Mouse (Mus musculus) heart, embryonic 10.5 days (tissue): ENCODE data around the gene Zfp317. TPM values are rescaled to one million over a fixed set of nuclear protein-coding genes. Genes with fewer than 3 reads are reported as not detected.
"Not testable (repeated sequence)": the region's sequence is repeated elsewhere in the genome, so short reads cannot be mapped to it uniquely, and the experiment has no call there.

Experiments
- DNase-seq: peaks from one replicate; pipeline ENCODE4 v3.0.0-alpha.2; 2017; ENCODE audit warnings: low spot score
- H3K27ac ChIP-seq: fragments of 300-500 bp; sonication (generic); 2 replicates; pipeline ENCODE4 v1.5.1; 2016; ENCODE audit warnings: mild to moderate bottlenecking
- H3K27me3 ChIP-seq: fragments of 300-500 bp; sonication (generic); 2 replicates; pipeline ENCODE4 v1.6.1; 2016; ENCODE audit warnings: mild to moderate bottlenecking; ENCODE audit not compliant: poor library complexity, insufficient read depth, severe bottlenecking
- H3K36me3 ChIP-seq: fragments of 300-500 bp; sonication (generic); 2 replicates; pipeline ENCODE4 v1.6.1; 2016; ENCODE audit warnings: mild to moderate bottlenecking, moderate library complexity
- H3K4me1 ChIP-seq: fragments of 300-500 bp; sonication (generic); 2 replicates; pipeline ENCODE4 v1.6.1; 2016; ENCODE audit warnings: mild to moderate bottlenecking
- H3K4me3 ChIP-seq: fragments of 300-500 bp; sonication (generic); 2 replicates; pipeline ENCODE4 v1.5.1; 2016; ENCODE audit warnings: mild to moderate bottlenecking, moderate library complexity
- H3K9me3 ChIP-seq: fragments of 300-500 bp; sonication (generic); 2 replicates; pipeline ENCODE4 v1.6.1; 2016; ENCODE audit warnings: mild to moderate bottlenecking, moderate library complexity
- WGBS: fragments of 180-500 bp; shearing (Covaris S2); methylation state at CpG from one replicate; pipeline ENCODE4 v1.1.7; 2016; 5-methylcytosine and 5-hydroxymethylcytosine counted together
- polyA plus RNA-seq: library from polyadenylated mRNA; unstranded; fragments of >200 nt; fragmentation: Nextera tagmentation; extraction: Ambion mirVana; gene quantifications from 2 replicates; pipeline ENCODE4 v1.2.1, GENCODE M21; 2016

Zfp317 gene
- polyA plus RNA-seq, result 23.6 and 23.8 TPM in 2 replicates

GRCm38 (mm10) chr9:19621843-19622822, at the start of gene Zfp317:
Zfp317 (plus strand) TSS chr9:19622102.
- Histone ChIP-seq H3K27ac (peak within 1 kb of the TSS; percentile 90), H3K4me1 (no peaks in the 10 kb centered on the region), H3K9me3 (no peaks in the 10 kb centered on the region), H3K4me3 (peak within 1 kb of the TSS; percentile 69), H3K36me3 (peaks cover 14% of the 10 kb centered on the region; the same call in 1 of the 2 replicates), H3K27me3 (no peaks in the 10 kb centered on the region)
- DNase-seq, result peak; percentile 97
- 3% methylated on average over 35 of the region's 35 CpGs for WGBS

GRCm38 (mm10) chr9:19582317-19582716, 39.6 kb upstream of the Zfp317 start, which contains the start of gene Olfr855:
Olfr855 (plus strand) TSS chr9:19582617.
- no peak within 1 kb of the TSS for H3K27ac ChIP-seq
- DNase-seq, result no peak

DNA sequence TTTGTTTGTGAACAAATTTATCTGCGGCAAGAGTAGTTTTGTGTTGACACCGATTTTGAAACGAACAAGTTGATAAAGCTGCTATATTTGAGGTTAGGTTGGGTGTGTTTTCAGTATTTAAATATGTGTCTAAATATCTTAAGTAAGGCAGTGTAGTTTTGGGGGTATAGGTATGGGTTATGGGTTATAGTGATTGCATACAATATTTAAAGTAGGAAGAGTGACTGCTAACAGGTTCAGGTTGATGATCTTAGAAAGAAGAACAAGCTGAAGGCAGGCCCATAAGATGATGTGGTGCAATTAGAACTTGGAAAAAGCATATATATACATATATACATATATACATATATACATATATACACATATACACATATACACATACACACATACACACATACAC, 605 bp upstream of the Zfp317 start:
- H3K4me1 ChIP-seq, result no peaks in the 10 kb centered on the region
- H3K4me3 ChIP-seq, result no peak overlapping the region
- 94% methylated on average over 3 of the region's 3 CpGs for WGBS
- DNase-seq, result no peak
- no peak overlapping the region for H3K27ac ChIP-seq
- H3K36me3 ChIP-seq, result peaks cover 12% of the 10 kb centered on the region; the same call in 1 of the 2 replicates
- no peaks in the 10 kb centered on the region for H3K9me3 ChIP-seq
- H3K27me3 ChIP-seq, result no peaks in the 10 kb centered on the region

More at GRCm38 (mm10) chr9:19582317-19582716, 39.6 kb upstream of the Zfp317 start, which contains the start of gene Olfr855:
- H3K27me3 ChIP-seq, result no peaks in the 10 kb centered on the region
- H3K4me3 ChIP-seq, result no peak within 1 kb of the TSS
- H3K9me3 ChIP-seq, result peaks cover 2% of the 10 kb centered on the region; the same call in 1 of the 2 replicates
- no peaks in the 10 kb centered on the region for H3K4me1 ChIP-seq
- H3K36me3 ChIP-seq, result no peaks in the 10 kb centered on the region

GRCm38 (mm10) chr9:19629574-19629973, 7.7 kb downstream of the Zfp317 start:
- H3K4me3 ChIP-seq, result no peak overlapping the region
- no peaks in the 10 kb centered on the region for H3K27me3 ChIP-seq
- H3K36me3 ChIP-seq, result peaks cover 35% of the 10 kb centered on the region
- no peaks in the 10 kb centered on the region for H3K9me3 ChIP-seq
- DNase-seq, result no peak
- no peak overlapping the region for H3K27ac ChIP-seq
- H3K4me1 ChIP-seq, result no peaks in the 10 kb centered on the region

- Histone ChIP-seq H3K9me3 (no peaks in the 10 kb centered on the region), H3K27me3 (no peaks in the 10 kb centered on the region), H3K4me1 (no peaks in the 10 kb centered on the region), H3K36me3 (peaks cover 79% of the 10 kb centered on the region), H3K27ac (no peak overlapping the region), H3K4me3 (no peak overlapping the region)
- DNase-seq, result no peak
- WGBS, result 89% methylated on average over 3 of the region's 3 CpGs
Measured at GRCm38 (mm10) chr9:19645193-19645592, 23.3 kb downstream of the Zfp317 start.

DNA sequence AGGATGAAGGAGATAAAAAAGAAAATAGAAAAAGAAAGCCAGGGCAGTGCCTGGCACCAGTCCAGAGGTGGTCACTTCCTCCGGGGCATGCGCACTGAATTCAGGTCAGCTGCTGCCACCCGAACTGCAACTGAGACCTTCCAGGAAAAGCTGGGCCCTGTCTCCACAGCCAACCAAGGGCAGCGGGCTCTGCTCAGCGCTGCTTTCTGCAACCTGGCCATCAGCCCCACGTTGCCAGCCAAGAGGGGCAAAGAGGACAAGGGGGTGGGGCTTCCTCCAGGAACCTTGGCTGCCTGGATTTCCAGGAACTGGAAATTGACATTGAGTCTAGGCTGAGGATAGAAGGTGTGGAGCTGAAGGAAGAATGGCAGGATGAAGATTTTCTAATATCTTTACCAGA, 68.4 kb downstream of the Zfp317 start:
- WGBS, result 85% methylated on average over 6 of the region's 6 CpGs
- H3K4me3 ChIP-seq, result no peak overlapping the region
- no peak overlapping the region for H3K27ac ChIP-seq
- H3K36me3 ChIP-seq, result no peaks in the 10 kb centered on the region
- no peaks in the 10 kb centered on the region for H3K4me1 ChIP-seq
- H3K27me3 ChIP-seq, result no peaks in the 10 kb centered on the region
- H3K9me3 ChIP-seq, result peaks cover 8% of the 10 kb centered on the region; the same call in 1 of the 2 replicates
- no peak for DNase-seq

DNA sequence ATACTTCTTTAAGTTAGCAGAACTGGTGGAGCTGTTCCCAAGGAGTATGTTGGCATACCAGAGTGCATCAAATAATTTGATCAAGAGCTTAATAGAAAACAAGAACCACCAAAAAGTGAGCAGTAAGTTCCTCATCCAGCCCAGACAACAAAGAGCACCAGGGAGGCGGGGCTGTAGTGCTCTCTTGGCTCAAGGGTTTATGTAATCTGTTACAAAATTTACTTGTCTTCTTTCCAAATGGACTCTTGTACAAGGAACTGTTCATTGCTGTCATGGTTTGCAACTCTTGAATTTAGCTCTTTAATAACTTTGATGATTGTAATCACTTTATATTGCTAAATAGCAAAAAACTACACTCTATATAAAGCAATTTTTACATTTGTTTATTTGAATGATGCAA, 69.5 kb downstream of the Zfp317 start:
- no peaks in the 10 kb centered on the region for H3K27me3 ChIP-seq
- H3K4me3 ChIP-seq, result no peak overlapping the region
- no peaks in the 10 kb centered on the region for H3K4me1 ChIP-seq
- H3K9me3 ChIP-seq, result peaks cover 8% of the 10 kb centered on the region; the same call in 1 of the 2 replicates
- no peaks in the 10 kb centered on the region for H3K36me3 ChIP-seq
- no peak for DNase-seq
- no peak overlapping the region for H3K27ac ChIP-seq
- WGBS, result 78% methylated on average over 1 of the region's 1 CpGs

GRCm38 (mm10) chr9:19692430-19692829, 70.5 kb downstream of the Zfp317 start:
- WGBS, result 74% methylated on average over 2 of the region's 2 CpGs
- Histone ChIP-seq H3K9me3 (peaks cover 8% of the 10 kb centered on the region; the same call in 1 of the 2 replicates), H3K27ac (no peak overlapping the region), H3K4me3 (no peak overlapping the region), H3K27me3 (no peaks in the 10 kb centered on the region), H3K36me3 (no peaks in the 10 kb centered on the region), H3K4me1 (no peaks in the 10 kb centered on the region)
- DNase-seq, result no peak

DNA sequence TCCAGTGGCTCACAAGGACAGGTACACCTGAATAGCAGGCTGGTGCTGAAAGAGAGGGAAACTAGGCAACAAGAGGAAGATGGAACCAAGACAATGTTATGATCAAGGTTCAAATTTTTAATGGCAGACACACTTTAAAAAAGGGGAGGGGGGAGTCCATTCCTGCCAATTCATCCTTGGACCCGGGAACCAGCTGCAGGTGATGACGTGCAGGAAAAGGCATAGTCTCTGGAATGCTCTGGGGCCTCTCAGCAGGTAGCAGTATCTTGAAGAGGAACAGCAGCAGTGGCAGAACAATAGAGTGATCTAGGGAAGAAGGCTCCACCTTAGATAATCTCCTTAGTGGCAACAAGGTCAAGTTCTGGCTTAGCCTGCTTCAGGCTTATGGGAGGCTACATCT, 72.4 kb downstream of the Zfp317 start:
- not testable (repeated sequence) for H3K36me3 ChIP-seq, H3K27me3 ChIP-seq, H3K4me3 ChIP-seq, H3K27ac ChIP-seq, DNase-seq, H3K9me3 ChIP-seq, H3K4me1 ChIP-seq
- 48% methylated on average over 2 of the region's 2 CpGs for WGBS

DNA sequence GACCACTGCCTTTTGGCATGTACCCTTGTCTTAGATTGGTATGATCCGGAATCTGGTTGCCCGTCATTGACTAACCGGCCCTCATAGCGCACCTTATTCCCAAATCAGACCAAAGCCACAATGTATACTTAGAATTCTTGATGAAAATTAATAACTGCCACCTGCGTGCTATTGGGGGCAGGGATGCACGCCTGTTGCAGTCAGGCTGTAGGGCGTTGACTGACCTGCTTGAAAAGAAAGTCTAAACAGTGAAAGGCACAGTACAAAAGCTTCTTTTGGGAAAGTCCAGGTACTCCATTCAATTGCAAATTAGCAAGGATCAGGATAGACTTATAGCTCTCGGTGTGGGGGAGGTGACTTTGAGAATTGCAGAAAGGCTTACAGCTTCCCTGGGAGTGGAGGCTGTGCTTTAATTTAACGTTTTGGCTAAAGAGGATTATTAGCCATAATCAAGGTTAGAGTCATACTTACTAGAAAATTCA, 73.0 kb downstream of the Zfp317 start:
- DNase-seq, H3K9me3 ChIP-seq, H3K4me1 ChIP-seq, H3K27ac ChIP-seq, H3K4me3 ChIP-seq, H3K36me3 ChIP-seq, H3K27me3 ChIP-seq: not testable (repeated sequence)
- 71% methylated on average over 9 of the region's 9 CpGs for WGBS

Other genes with a start within 250 kb of the Zfp317 start
- gene Olfr847, start 243.4 kb upstream of the Zfp317 start, polyA plus RNA-seq, result not detected in 2 replicates
- gene Olfr849, start 181.8 kb upstream of the Zfp317 start, polyA plus RNA-seq, result not detected in 2 replicates
- not detected in 2 replicates for gene Olfr850, start 143.9 kb upstream of the Zfp317 start, polyA plus RNA-seq
- not detected in 2 replicates for gene Olfr851, start 128.8 kb upstream of the Zfp317 start, polyA plus RNA-seq
- gene Olfr853, start 81.0 kb upstream of the Zfp317 start, polyA plus RNA-seq, result not detected in 2 replicates
- not detected in 2 replicates for gene Olfr854, start 54.7 kb upstream of the Zfp317 start, polyA plus RNA-seq
- gene Olfr855, start 39.5 kb upstream of the Zfp317 start, polyA plus RNA-seq, result not detected in 2 replicates
- not detected in 2 replicates for gene Olfr857, start 87.3 kb downstream of the Zfp317 start, polyA plus RNA-seq
- not detected in 2 replicates for gene Olfr58, start 158.2 kb downstream of the Zfp317 start, polyA plus RNA-seq
- not detected in 2 replicates for gene Olfr859, start 182.8 kb downstream of the Zfp317 start, polyA plus RNA-seq
- gene Olfr860, start 227.6 kb downstream of the Zfp317 start, polyA plus RNA-seq, result not detected in 2 replicates